Mouse (Mus musculus): ENCODE data around the gene Rnft2.

The Rnft2 gene

GRCm38 (mm10) chr5:118172078-118172723, 72.7 kb downstream of the Rnft2 start:
- no peak for DNase-seq (ENCODE audit: low spot score)

DNA sequence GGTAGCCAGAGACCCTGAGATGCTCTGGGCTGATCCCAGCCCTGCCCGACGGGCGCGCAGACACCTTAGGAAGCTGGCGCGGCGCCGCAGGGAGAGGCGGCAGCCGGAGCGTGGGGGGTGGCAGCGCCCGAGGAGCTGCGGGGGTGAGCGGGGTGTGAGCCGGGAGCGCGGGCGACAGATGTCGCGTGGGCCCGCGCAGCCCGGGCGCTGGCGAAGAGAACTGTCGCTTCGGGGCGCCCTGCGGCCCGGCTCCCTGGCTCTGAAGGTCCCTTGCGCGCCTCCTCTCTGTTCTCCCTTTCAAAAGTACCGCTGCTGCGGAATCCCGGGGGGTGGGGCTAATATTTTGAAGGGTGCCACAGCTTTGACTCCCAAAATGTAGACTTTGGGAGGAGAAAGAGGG, 73.3 kb downstream of the Rnft2 start:
- DNase-seq (ENCODE audit: low spot score) = no peak

DNA sequence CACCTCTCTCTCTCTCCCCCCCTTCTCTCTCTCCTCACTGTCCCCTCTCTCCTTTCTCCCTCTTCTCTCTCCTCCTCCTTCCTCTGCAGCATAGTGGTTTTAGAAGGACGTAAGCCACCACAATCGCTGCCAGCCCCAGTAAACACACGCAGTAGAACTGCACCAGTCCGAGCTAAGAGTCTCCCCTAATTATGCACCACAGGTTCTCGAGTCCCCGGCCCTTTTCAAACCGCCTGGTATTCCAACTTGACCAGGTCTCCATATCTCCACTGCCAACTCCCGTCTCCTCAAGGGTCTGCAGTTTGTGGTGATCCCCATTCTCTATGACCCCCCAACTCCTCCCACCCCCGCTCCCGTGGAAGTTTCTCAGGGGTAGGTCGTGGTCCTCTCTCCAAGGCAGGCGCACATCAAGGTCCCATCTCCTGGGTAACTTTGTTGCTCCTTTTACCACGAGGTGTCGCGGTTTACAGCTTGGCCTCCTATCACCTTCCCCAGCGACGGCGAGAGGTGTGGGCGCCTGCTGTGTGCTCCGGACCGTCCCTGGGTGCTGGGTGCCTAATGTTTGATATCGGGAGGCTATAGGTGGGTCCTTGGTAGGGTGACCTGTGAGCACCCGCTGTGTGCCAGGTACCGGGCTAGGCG, 73.9 kb downstream of the Rnft2 start:
- no peak for DNase-seq (ENCODE audit: low spot score)

DNA sequence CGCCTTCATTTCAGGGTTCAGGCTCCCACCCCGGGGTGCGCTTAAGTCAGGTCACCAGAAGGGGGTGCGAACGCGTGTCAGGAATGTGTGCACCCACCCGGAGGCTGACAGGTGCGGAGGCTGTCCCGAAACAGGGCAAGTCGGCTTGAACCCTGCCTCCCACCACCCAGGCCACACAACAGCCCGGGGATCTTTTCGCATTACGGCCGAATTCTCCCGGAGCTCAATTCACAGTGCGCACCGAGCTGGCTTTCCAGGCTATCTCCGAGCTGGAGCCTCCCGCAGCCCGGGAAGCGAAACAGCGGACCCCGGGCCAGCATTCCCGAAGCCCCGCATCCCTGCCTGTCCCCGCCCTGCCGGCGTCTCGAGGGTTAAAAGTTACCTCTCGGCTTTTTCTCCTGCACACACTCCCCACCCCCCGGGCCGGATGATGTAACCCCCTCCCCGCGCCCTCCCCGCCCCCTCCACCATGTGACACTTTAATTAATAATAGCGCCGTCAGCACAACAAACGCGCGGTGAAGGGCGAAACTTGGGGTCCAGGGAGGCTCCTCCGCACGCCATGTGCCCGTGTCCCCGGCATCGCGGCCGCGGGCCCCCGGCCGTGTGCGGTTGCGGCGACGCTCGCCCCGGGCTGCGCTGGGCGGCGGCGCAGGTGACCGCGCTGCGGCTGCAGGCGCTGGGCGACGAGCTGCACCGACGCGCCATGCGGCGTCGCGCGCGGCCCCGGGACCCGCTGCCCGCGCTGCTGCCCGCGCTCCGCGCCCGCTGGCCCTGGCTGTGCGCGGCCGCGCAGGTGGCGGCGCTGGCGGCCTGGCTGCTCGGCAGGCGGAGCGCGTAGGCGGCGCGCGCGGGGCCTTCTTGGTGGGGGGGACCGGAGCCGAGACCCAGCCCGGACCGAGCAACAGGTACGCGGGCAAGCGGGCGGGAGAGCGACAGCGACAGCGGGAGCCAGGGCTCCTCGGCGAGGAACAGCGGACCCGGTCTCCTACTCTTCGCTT, 75.4 kb downstream of the Rnft2 start:
- no peak for DNase-seq (ENCODE audit: low spot score)

DNA sequence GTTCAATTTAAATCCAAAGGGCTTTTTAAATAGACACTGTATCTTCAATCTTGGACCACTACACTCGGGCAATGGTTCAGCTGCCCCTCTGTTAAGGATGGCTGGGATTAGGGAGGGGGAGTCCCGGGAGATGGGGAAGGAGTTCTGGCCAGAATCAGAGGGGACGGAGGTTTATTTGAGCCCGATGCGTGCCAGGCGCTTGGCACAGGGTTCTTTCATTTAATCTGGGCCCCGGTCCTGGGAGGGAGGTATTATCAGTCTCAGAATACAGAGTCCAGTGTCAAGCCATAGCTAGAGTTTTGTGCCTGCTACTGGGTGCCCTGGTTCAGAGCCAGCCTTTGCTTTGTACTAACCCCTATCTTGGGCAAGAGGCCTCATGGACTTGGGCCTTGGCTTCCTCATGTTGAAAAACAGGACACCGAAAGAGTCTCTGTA, 77.3 kb downstream of the Rnft2 start:
- no peak for DNase-seq (ENCODE audit: low spot score)

- DNase-seq (ENCODE audit: low spot score) = no peak
Measured at GRCm38 (mm10) chr5:118165462-118165861, 79.5 kb downstream of the Rnft2 start.

DNA sequence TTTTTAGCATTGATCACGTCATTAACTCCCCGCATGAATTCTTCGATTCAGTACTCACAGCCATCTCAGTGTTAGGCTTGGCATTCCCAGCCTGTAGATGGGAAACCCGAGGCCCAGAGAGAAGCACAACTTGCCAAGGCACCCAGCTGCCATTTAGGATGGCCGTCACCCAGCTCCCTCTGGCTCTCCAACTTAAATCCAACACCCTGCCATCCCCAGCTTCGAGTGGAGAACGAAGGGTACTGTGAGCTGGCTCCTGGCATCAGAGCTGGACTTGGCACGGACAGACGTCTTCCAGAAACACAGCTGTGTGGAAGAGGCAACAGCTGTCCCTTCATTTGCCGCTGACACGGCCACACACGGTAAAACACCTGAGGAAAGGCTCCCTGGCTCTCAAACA, 80.3 kb downstream of the Rnft2 start, which contains the start of gene Hrk:
TSS of gene Hrk (plus strand) at position 68 of the 400 bp plus-strand sequence.
- DNase-seq (ENCODE audit: low spot score) = no peak

DNA sequence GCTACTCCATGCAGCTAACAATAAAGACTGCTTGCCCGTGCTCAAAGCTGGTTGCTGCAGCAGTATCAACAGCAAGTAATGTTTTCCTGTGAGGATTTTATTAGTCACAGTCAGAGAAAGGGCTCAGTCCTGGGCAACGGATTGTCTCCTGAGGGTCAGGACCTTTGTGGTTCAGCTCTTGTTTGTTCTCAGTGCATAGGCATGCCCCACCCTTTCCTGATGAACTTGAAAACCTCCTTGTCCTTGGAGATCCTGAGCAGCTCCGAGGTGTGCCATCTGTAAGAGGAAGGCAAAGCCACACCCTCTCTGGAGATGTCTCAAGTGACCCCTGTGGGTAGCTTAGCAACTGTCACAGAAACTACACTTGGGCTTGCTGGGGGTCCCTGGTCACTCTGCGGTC, 84.2 kb downstream of the Rnft2 start:
- no peak for DNase-seq (ENCODE audit: low spot score)

- peak; percentile 79 for DNase-seq (ENCODE audit: low spot score)
Measured at GRCm38 (mm10) chr5:118156976-118157375, 87.9 kb downstream of the Rnft2 start.

DNA sequence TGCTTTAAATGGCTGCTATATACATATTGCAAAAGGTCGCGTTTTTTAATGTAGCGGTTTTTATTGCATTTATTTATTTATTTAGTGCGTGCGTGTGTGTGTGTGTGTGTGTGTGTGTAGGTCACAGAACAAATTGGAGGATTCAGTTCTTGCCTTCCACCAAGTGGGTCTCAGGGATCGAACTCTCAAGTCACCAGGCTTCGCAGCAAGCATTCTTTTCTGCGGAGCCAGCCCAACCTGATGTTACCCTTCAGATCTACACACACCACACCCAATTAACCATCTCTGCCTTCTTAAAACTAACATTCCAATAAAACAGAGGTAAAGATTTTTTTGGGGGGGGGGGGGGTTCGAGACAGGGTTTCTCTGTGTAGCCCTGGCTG, 89.4 kb downstream of the Rnft2 start:
- no peak for DNase-seq (ENCODE audit: low spot score)

DNA sequence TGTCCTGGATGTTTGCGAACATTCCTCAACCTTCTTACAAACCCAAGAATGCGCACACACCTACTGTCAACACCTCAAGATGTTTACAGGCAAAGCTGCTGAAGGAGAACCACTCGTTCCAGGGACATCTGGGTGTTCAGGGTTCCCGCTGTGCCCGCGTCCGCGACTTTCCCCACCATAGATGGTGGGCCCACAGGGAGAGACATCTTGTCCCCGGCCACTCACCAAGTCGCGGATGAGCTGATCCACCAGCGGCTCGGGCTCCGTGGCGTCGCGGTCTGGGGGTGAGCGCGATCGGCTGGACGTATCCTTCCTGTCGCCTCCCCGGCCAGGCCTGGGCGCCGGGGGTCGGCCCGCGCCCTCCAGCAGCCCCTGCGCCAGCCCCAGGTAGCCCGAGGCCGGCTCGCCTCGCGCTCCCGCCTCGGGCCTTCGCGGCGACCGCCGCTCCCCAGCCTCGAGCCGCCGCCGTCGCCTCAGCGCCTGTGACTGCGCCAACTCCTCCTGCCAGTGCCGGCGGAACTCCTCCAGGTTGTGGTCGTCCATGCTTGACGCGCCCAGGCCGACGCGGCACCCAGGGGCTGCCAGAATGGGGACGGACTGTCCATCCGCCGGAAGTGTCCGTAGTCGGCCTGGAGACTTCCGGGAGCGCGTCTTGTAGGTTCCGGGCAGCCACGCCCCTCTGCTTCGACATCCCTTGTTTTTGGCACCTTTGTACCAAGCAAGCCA, 89.9 kb downstream of the Rnft2 start, which contains the start of gene Fbxw8:
TSS of gene Fbxw8 (minus strand) at position 626 of the 726 bp plus-strand sequence.
- peak; percentile 80 for DNase-seq (ENCODE audit: low spot score)

GRCm38 (mm10) chr5:118149711-118150110, 95.2 kb downstream of the Rnft2 start:
- no peak for DNase-seq (ENCODE audit: low spot score)

DNA sequence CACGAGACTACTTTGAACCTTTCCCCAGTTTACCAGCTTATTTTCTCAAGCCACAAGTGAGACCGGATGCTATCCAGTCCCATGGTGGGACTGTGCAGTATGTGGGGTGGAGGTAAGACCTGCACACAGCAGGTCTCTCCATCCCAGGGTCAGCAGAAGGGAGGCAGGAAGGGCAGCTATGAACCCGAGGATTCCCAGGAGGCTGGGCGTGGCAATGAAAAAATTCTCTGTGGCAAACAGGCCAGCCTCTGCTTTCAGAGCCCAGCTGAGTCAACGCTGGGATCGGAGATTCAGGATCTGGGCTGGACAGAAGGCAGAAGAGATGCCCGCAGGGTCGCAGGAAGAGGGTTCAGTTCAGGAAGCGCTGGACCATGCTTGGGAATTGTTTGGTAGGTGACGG, 97.7 kb downstream of the Rnft2 start:
- DNase-seq (ENCODE audit: low spot score) = no peak

DNA sequence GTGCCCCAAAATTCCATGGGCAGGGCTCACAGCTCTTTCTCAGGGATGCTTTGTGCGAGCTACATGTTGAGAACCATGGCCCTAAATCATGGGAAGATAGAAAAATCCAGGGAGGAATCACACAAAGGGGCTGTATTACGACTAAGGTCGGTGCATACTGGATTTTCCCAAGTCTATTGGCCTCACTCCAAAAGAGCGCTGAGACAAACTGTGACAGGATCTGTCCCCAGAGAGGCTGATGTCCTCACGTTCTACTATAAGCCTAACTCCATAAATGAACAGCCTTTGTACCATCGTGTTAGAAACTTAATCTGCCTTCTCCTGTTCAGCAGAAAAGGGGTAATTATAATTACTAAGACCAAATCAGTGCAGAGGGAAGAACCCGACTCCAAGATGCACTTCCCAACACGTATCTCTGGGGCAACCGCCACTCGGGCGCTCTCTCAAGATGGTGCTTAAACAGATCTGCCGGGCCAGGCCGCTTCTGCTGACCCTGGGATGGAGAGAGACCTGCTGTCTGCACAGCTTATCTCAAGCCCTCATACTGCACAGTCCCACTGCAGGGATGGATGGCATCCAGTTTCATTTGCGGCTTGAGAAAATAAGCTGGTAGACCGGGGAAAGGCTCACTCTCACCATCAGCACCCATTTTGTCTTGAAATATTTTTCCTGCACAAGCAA, 98.8 kb downstream of the Rnft2 start:
- no peak for DNase-seq (ENCODE audit: low spot score)

DNA sequence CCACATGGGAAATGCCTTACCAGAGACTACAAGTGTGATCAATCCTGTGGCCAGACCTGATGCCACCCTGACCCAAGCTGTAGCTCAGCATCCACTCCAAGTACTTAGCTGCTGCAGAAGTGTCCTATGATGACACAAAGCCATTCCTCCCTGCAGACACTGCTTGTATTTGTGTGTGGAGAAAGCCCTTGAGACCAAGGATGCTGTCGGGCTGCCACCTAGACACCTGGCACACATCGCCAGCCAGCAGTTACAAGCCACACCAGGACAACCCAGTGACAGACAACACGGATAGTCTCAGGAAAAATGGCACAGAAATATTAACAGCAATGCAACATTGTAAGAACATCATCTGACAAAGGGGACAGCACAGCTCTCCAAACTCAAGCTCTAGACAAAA, 99.5 kb downstream of the Rnft2 start:
- no peak for DNase-seq (ENCODE audit: low spot score)

DNA sequence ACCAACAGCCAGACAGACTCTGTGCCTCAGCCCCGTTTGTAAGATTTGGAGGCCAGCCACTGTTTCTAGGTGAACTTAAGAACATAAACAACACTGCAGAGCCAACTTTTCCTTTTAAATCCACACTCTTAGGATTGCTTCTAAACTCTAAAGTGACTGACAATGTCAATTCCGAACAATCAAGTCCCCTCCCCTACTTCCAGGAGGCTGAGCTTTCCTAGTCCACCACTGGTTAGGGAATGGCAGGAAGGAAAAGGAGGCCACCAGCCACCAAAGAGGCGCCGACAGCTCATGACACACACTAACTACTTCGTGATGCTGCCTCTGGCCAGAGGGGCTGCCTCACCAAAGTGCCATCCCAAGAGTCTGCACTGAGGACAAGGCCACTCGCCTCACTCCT, 100.1 kb downstream of the Rnft2 start:
- no peak for DNase-seq (ENCODE audit: low spot score)

DNA sequence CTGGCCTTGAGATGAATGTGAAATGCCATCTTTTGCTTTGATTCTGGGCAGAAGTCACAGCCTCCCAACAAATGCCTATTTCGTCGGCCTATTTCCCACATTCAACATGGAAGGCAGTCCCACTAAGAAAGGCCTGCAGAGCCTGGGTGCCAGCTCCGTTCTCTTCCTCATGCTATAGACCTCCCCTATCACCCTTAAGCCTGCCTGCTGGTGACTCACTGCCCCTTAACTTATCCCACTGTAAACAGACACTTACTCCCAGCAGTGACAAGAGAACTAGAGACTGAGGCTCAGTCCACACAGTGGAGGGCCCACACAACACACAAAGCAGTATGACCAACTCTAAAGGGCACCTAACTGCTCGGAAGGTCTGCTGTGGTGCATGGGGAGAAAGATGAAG, 100.6 kb downstream of the Rnft2 start:
- no peak for DNase-seq (ENCODE audit: low spot score)

DNA sequence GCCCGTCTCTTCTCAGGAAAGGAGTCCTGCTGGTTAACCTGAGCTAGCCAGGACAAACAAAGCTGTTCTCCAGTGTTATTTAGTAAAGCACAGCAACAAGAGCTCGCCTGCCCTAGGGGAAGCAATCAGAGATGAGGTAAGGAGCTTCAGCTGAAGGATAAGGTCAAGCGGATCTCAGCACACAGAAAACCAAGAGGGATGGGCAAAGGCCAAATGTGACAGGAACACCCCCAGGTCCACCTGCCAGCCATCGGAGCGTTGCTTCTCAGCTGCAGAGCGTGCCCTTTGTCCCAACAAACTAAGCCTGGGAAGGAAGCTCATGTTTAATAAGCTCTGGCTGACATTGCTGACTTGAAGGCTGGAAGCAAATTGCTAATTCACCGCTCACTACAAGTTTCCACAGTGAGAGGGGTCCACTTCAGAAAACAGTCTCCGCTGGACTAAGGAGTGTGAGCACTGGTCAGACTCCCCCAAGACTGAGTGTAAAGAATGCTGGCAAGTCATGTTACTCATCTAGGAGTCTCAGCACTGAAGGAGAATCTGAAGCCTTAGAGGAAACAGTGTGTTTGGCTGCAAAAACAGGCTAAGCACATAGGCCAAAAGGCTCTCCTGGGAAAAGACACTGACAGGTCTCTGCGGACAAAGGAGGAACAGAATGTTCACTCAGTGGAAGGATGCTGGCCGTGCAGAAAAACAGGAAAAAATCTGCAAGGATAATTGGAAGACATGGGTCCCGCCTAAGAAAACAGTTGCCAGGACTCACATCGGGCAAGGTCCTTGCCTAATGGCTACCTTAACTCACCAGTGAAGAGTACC, 101.5 kb downstream of the Rnft2 start:
- DNase-seq (ENCODE audit: low spot score) = peak; percentile 53

DNA sequence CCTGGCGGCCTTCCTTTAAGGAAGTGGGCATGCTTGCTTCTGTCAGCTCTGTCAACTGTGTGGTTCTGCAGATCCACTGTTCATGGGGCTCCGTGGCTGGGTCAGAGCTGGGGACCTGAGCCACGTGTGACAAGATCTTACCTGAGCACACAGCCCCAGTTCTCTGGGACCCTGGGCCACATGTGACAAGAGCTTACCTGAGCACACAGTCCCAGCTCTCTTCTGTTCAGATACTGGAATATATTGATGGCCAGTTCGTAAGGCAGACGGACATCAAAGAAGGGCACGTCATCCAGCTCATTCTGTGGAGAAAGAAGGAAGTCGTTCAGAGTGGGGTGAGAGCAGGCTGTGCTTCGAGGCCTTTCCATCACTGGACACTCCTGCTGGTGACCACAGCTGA, 102.4 kb downstream of the Rnft2 start:
- DNase-seq (ENCODE audit: low spot score) = no peak

Measured in yolk sac, embryonic 10.5 days (tissue).